Mouse (Mus musculus): ENCODE measurements at regions not wholly inside any gene's neighbourhood (a gene's known extent, or its start where the extent isn't known, plus 50 kb on each side); places are given as distances from the start of the nearest gene placed in this dataset.

DNA sequence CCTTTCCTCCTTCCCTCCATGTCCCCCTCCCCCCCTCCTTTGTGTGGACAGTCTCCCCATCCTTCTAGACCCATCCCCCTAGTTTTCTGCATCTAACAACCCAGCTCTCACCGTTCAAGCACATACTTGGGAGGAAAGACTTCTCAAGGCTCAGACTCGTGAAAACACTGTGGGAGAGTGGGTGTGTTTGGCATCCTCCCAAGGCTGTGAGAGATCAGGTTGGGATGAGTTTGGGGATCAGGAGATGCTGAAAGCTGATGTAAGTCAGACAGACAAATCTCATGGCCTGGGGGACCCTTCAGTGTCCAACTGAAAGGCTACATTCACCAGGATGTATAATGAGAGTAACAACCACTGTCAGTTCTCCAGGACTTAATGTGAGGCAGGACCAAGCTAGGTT is 82.1 kb downstream of the Il9r start:
- 47% methylated on average over 2 of the region's 2 CpGs for WGBS
- Histone ChIP-seq H3K27ac (ENCODE audit: low read depth) (no peak overlapping the region), H3K36me3 (replicated peaks; ENCODE audit: control insufficient read depth, insufficient read depth, low read length) (no peaks in the 10 kb centered on the region), H3K4me3 (ENCODE audit: low read depth, low read length) (no peak overlapping the region), H3K9me3 (replicated peaks; ENCODE audit: control insufficient read depth, low read length) (peaks cover 5% of the 10 kb centered on the region; the same call in 1 of the 2 replicates), H3K27me3 (ENCODE audit: control insufficient read depth, insufficient read depth, low read length) (peaks cover 6% of the 10 kb centered on the region; the same call in 1 of the 2 replicates), H3K4me2 (ENCODE audit: low read depth, low read length) (no peak overlapping the region), H3K9ac (replicated peaks; ENCODE audit: low read depth, low read length) (no peak overlapping the region), H3K4me1 (ENCODE audit: control insufficient read depth, insufficient read depth) (no peaks in the 10 kb centered on the region)
- TF ChIP-seq EP300 (IDR thresholded peaks at IDR 0.05; ENCODE audit: low read depth) (no peak), CTCF (IDR thresholded peaks at IDR 0.05; ENCODE audit: low read depth) (no peak)
- ATAC-seq (ENCODE audit: insufficient read depth, low read depth) = no peak
- no peak for DNase-seq (ENCODE audit: low spot score)

DNA sequence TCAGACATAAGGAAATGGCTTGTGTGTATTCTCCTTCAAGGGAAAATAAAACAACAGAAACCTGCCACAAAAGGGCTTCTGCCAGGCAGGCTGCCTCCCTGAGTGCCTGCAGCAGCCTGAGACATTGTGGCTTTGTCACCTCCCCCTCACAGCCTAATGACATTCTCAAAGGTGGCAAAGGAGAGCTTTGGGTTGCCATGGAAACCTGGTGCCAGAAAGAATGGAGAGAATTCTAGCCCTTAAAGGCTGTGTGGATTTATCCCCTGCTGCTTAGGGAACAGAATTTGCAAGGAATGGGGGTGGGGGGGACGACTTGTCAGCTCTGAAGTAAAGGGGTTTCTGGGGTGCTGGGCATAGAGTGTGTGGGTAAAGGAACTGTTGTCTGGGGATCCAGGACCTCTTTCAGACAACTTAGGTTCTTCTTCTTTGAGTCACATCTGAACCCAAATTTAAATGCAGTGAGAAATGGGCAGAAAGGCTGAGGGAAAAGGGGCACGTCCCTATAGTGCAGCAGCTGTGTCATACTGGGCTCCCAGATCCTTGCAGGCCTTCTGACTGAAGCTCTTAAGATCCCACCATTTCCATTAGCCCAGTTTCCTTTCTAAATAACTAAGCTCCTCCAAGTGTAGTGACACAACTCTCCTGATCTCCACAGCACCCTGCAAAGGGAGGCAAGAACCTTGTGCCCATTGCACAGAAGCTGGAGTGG is 86.8 kb downstream of the Il9r start:
- Histone ChIP-seq H3K9ac (replicated peaks; ENCODE audit: low read depth, low read length) (no peak overlapping the region), H3K9me3 (replicated peaks; ENCODE audit: control insufficient read depth, low read length) (peaks cover 5% of the 10 kb centered on the region; the same call in 1 of the 2 replicates), H3K4me2 (ENCODE audit: low read depth, low read length) (no peak overlapping the region), H3K4me3 (ENCODE audit: low read depth, low read length) (no peak overlapping the region), H3K4me1 (ENCODE audit: control insufficient read depth, insufficient read depth) (no peaks in the 10 kb centered on the region), H3K36me3 (replicated peaks; ENCODE audit: control insufficient read depth, insufficient read depth, low read length) (no peaks in the 10 kb centered on the region), H3K27me3 (ENCODE audit: control insufficient read depth, insufficient read depth, low read length) (peaks cover 4% of the 10 kb centered on the region; the same call in 1 of the 2 replicates), H3K27ac (ENCODE audit: low read depth) (no peak overlapping the region)
- WGBS = 62% methylated on average over 2 of the region's 2 CpGs
- ATAC-seq (ENCODE audit: insufficient read depth, low read depth) (no peak), DNase-seq (ENCODE audit: low spot score) (no peak)
- TF ChIP-seq EP300 (IDR thresholded peaks at IDR 0.05; ENCODE audit: low read depth) = no peak
- no peak for TF ChIP-seq CTCF (IDR thresholded peaks at IDR 0.05; ENCODE audit: low read depth)

- WGBS = 43% methylated on average over 5 of the region's 5 CpGs
- TF ChIP-seq CTCF (IDR thresholded peaks at IDR 0.05; ENCODE audit: low read depth) (no peak), EP300 (IDR thresholded peaks at IDR 0.05; ENCODE audit: low read depth) (no peak)
- ATAC-seq (ENCODE audit: insufficient read depth, low read depth) = no peak
- H3K9me3 ChIP-seq (replicated peaks; ENCODE audit: control insufficient read depth, low read length) = peaks cover 5% of the 10 kb centered on the region; the same call in 1 of the 2 replicates
- no peaks in the 10 kb centered on the region for H3K4me1 ChIP-seq (ENCODE audit: control insufficient read depth, insufficient read depth)
- DNase-seq (ENCODE audit: low spot score) = no peak
- no peaks in the 10 kb centered on the region for H3K36me3 ChIP-seq (replicated peaks; ENCODE audit: control insufficient read depth, insufficient read depth, low read length)
- no peak overlapping the region for H3K4me2 ChIP-seq (ENCODE audit: low read depth, low read length)
- no peak overlapping the region for H3K9ac ChIP-seq (replicated peaks; ENCODE audit: low read depth, low read length)
- H3K27ac ChIP-seq (ENCODE audit: low read depth) = no peak overlapping the region
- no peak overlapping the region for H3K4me3 ChIP-seq (ENCODE audit: low read depth, low read length)
- no peaks in the 10 kb centered on the region for H3K27me3 ChIP-seq (ENCODE audit: control insufficient read depth, insufficient read depth, low read length)
Observed at GRCm38 (mm10) chr11:32112521-32112920, 87.6 kb downstream of the Il9r start.

DNA sequence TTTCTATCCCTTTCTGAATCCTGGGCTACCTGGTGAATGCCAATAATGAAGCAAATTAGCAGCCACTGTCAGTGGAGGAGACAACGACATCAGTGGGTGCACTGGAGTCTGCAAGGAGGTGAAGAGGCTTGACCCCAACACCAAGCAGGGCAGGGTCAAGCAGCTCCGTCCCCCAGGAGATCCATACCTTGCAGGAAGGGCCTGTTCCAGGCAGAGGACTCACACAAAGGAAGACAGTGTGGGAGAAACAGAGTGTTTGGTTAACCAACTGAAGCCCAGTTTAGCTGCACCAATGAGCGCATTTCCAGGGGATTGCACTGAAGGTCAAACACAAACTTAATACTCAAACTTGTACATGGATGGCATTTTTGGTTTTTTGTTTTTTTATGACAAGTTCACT is 88.2 kb downstream of the Il9r start:
- Histone ChIP-seq H3K4me3 (ENCODE audit: low read depth, low read length) (no peak overlapping the region), H3K27me3 (ENCODE audit: control insufficient read depth, insufficient read depth, low read length) (no peaks in the 10 kb centered on the region), H3K9ac (replicated peaks; ENCODE audit: low read depth, low read length) (no peak overlapping the region), H3K36me3 (replicated peaks; ENCODE audit: control insufficient read depth, insufficient read depth, low read length) (no peaks in the 10 kb centered on the region), H3K27ac (ENCODE audit: low read depth) (no peak overlapping the region), H3K4me2 (ENCODE audit: low read depth, low read length) (no peak overlapping the region), H3K9me3 (replicated peaks; ENCODE audit: control insufficient read depth, low read length) (peaks cover 5% of the 10 kb centered on the region; the same call in 1 of the 2 replicates), H3K4me1 (ENCODE audit: control insufficient read depth, insufficient read depth) (no peaks in the 10 kb centered on the region)
- TF ChIP-seq EP300 (IDR thresholded peaks at IDR 0.05; ENCODE audit: low read depth) = no peak
- no peak for TF ChIP-seq CTCF (IDR thresholded peaks at IDR 0.05; ENCODE audit: low read depth)
- DNase-seq (ENCODE audit: low spot score) (no peak), ATAC-seq (ENCODE audit: insufficient read depth, low read depth) (no peak)
- WGBS = 69% methylated on average over 3 of the region's 3 CpGs

DNA sequence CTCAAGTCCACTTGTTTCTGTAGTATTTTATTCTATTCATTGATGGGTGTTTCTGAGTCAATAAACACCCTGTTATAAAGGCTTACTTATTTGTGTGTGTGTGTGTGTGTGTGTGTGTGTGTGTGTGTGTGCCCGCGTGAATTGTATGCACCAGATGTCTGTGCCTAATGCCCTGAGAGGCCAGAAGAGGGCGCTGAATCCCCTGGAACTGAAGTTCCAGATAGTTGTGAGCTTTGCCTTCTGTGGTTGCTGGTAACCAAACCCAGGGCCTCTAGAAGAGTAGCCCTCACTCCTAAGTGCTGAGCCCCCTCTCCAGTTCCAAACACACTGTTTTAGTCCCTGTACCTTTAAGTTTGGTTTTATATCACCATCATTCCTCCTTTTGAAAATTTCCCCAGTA is 90.2 kb downstream of the Il9r start:
- Histone ChIP-seq H3K36me3 (replicated peaks; ENCODE audit: control insufficient read depth, insufficient read depth, low read length) (no peaks in the 10 kb centered on the region), H3K4me3 (ENCODE audit: low read depth, low read length) (no peak overlapping the region), H3K27me3 (ENCODE audit: control insufficient read depth, insufficient read depth, low read length) (no peaks in the 10 kb centered on the region), H3K4me2 (ENCODE audit: low read depth, low read length) (no peak overlapping the region), H3K9me3 (replicated peaks; ENCODE audit: control insufficient read depth, low read length) (peaks cover 5% of the 10 kb centered on the region; the same call in 1 of the 2 replicates), H3K9ac (replicated peaks; ENCODE audit: low read depth, low read length) (no peak overlapping the region), H3K4me1 (ENCODE audit: control insufficient read depth, insufficient read depth) (no peaks in the 10 kb centered on the region), H3K27ac (ENCODE audit: low read depth) (no peak overlapping the region)
- ATAC-seq (ENCODE audit: insufficient read depth, low read depth) (no peak), DNase-seq (ENCODE audit: low spot score) (no peak)
- TF ChIP-seq EP300 (IDR thresholded peaks at IDR 0.05; ENCODE audit: low read depth) (no peak), CTCF (IDR thresholded peaks at IDR 0.05; ENCODE audit: low read depth) (no peak)
- 85% methylated on average over 3 of the region's 3 CpGs for WGBS

Data from heart, postnatal 0 days (tissue).